Mouse (Mus musculus): ENCODE data around the gene Ctnna2. TPM values are rescaled to one million over a fixed set of nuclear protein-coding genes. Genes with fewer than 3 reads are reported as not detected.

Gene Ctnna2
- total RNA-seq, 2 experiments from 2014 or later = 121 to 127 TPM

DNA sequence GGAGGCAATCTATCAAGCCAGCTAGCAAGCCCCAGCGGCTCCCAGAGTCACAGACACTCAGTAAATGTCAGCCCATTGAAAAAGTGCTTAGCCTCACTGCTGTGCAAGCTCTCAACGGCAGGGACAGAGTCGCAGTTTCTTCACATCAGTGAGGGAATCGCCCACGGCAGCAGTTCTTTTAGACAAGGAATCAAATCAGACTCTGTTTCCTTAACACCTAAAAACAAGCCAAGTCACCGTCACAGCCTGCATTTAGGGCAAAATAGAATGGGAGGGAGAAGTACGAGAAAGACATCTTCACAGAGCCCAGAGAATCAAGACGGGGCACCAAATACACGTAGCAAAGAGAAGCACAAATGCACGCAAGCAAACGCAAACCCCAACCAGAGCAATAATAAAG is 535.6 kb downstream of the Ctnna2 start:
- DNase-seq (ENCODE audit: low spot score in 2 of 2) = no peak

DNA sequence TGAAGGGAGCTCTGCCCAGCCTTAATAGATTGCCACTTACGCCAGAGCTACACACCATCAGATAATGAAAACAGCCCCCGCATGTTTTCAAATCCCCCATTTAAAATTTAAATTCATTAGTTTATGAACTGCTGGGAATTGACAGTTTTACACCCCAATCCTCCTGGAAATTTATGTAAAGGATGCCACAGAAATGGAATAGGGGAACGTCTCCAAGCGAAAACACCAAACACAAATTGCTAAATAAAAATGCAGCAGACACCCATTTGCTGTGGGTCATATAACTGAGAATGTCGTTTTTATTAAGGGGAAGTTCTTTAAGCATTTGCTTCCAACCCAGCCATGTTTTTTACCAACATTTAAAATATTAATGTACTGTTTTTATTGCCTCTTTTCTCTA is 538.4 kb downstream of the Ctnna2 start:
- no peak for DNase-seq (ENCODE audit: low spot score in 2 of 2)

GRCm38 (mm10) chr6:77430381-77430780 is 549.1 kb downstream of the Ctnna2 start:
- DNase-seq (ENCODE audit: low spot score in 2 of 2) = no peak

GRCm38 (mm10) chr6:77425746-77426145 is 553.8 kb downstream of the Ctnna2 start:
- peak in 1 of 2 experiments; percentile 67 for DNase-seq (ENCODE audit: low spot score in 2 of 2)

- DNase-seq (ENCODE audit: low spot score in 2 of 2) = no peak
Measured at GRCm38 (mm10) chr6:77424826-77425225, 554.7 kb downstream of the Ctnna2 start.

- no peak for DNase-seq (ENCODE audit: low spot score in 2 of 2)
Measured at GRCm38 (mm10) chr6:77421564-77422139, 557.8 kb downstream of the Ctnna2 start.

DNA sequence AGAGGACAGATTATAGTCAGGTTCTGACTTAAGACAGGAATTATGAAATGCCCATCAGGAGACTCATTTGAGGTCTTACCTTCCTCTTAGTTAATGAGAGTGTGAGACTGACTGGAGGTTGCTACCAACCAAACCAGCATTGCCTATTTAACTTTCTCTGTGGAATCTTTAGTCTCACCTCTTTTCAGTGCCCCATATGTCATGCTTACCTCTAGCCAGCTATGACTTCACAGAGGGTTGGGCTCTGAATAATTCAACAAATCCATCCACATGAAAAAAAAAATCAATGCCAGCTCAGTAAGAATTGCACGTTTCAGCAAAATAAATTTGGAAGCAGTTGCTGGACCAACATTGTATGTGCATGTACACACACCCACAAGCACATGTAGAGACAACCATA is 562.5 kb downstream of the Ctnna2 start:
- DNase-seq (ENCODE audit: low spot score in 2 of 2) = no peak

DNA sequence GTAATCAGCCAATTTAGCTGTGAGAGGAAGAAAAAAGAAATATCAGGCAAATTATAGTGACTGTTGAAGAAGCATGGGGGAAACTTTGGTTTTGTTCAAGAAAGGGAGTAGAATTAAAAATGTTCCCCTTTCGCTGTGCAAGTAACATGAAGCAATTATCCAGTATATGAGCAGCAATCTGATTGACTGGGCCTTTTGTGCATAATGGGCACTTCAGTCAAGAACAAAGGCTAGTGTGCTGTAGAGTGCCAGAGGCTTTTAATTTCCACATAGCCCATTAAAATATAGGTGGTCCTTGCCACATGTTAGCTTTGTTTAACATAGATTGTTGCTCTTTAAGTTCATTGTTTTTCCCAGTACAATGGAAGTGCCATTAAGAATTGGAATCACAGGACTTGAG is 566.0 kb downstream of the Ctnna2 start:
- DNase-seq (ENCODE audit: low spot score in 2 of 2) = no peak

DNA sequence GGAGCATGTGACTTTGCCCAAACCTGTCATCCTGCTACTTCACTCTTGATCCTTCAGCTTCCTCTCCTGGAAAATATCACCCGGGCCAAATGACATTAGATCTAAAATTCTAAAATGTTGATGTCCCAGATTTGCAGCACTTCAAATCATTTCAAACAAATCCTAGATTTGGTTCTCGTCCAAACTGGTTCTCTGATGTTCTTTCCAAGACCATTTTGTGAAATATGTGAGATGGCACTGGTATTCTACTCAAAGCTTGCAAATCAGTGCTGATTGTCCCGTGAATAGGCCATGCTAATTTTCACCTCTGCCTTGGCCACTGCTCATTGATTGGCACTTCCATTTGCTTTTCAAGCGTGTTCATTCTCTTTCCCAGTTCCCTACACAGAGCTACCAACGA is 571.0 kb downstream of the Ctnna2 start:
- peak in 1 of 2 experiments; percentile 39 for DNase-seq (ENCODE audit: low spot score in 2 of 2)

DNA sequence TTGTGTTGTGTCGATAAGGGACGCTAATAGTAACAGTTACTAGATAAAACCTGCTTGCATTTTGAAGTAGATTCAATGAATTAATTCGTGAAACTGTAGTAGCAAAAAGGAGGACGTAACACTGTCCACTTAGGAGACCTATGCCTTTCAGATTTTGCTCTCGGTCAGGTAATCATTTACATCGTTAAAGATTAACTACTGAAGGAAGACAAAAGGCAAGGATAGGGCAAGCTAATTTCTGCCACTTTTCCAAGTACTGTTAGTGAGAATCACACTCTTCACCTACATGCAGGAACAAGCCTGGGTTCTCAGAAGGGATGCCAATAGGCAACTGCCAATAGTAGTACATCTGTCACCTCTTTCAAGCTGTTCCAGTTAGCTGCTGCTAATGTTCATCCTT is 578.7 kb downstream of the Ctnna2 start:
- no peak for DNase-seq (ENCODE audit: low spot score in 2 of 2)

GRCm38 (mm10) chr6:77391663-77392062 is 587.8 kb downstream of the Ctnna2 start:
- no peak for DNase-seq (ENCODE audit: low spot score in 2 of 2)

DNA sequence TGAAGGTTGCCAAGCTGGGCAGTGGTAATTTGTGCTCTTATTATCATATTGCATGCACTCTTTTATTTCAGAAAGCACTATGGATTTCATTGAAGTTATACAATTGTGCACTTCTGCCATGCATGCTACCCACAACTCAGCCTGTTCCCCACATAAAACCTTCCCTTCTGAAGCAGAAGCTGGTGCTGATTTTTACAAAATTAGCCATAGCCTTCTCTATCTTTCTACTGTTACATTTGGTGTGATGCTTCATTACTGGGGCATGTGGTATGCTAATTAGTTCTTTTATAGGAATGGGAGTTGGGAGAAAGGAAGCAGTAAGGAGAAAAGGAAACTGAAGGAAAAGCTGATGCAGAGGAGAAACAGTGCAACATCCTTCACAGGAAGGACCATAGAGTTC is 598.2 kb downstream of the Ctnna2 start:
- no peak for DNase-seq (ENCODE audit: low spot score in 2 of 2)

DNA sequence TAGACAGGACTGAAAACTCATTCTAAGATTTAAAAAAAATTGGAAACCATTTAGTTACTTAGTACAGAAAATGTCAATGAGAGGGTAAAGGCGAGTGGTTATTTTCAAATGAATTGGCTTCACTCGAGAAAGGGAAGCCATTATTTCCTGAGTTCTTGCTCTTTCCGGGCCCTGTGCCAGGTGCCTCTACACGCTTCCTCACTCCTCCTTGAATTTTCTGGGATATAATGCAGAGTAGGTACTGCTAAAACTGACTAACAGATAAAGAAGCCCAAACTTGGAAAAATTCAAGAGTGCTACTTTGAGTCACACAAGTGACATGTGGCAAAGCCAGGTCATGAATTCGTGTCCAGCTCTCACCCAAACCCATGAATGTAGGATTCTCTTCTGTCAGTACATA is 606.4 kb downstream of the Ctnna2 start:
- no peak for DNase-seq (ENCODE audit: low spot score in 2 of 2)

DNA sequence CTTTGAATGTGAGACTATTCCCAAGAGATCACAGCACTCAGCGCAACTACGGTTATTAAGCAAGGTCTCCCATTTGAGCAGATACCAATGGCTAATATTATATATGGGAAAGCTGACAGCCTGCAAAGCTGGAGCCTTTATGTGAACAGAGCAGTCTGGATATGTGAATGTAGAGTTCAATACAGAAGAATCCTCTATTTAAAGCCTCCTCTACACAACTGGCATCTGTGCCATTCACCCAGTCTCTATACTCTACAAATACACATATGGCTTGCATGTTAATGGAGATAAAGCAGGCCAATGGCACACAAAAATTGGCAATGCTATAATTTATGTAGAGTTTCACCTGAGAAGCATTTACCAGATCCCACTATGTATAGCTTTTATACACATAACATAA is 608.4 kb downstream of the Ctnna2 start:
- no peak for DNase-seq (ENCODE audit: low spot score in 2 of 2)

- DNase-seq (ENCODE audit: low spot score in 2 of 2) = no peak
Measured at GRCm38 (mm10) chr6:77358471-77358837, 621.0 kb downstream of the Ctnna2 start.

DNA sequence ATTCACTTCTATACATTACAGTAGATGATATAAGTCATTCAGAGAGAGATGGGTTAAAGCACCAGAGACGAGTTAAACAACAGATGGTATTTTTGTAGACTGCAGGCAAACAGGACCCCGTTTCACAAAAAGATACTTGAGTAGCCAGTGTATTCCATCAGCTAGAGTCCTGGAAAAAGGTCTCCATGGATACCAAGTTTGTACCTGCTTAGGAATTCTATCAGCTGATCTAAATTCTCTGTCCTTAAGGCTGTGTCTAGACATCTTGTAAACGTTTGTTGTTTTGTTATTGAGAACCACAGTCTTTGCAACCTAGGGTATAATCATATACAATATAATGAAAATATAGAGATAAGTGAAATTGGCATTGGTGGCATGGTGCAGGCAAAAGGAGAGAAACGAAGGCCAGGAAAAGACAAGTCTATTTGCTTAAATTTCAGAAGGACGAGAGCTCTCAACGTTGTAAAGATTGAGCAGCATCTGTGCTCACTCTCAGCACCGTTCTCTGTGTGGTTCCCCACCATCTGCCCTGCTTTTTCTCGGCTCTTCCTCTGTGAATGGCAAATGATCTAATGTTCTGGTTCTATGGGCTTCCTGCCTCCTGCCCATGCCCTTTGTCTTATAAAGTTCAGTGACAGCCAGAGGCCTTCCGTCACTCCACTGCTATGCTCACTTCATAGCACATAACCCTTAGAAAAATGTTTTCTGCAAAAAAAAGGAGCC is 621.6 kb downstream of the Ctnna2 start:
- DNase-seq (ENCODE audit: low spot score in 2 of 2) = peak; percentile 64 to 79

DNA sequence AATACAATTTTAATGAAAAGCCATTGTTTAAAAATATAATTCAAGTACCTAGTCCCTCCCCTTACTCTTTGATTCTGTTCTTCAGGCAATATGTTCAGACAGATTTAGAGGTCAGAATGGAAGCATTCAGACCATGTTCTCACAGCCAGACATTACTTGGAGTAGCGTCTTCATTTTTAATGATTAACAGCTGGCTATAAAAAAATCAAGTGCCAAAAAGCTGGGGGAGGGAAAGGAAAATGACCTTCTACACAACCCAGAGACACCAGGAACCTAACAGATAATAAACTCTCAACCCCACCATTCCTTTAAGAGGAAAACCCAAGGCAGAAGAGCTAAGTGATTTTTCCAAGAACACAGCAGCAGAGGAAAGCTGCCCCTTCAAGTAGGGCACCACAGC is 624.7 kb downstream of the Ctnna2 start:
- no peak for DNase-seq (ENCODE audit: low spot score in 2 of 2)

DNA sequence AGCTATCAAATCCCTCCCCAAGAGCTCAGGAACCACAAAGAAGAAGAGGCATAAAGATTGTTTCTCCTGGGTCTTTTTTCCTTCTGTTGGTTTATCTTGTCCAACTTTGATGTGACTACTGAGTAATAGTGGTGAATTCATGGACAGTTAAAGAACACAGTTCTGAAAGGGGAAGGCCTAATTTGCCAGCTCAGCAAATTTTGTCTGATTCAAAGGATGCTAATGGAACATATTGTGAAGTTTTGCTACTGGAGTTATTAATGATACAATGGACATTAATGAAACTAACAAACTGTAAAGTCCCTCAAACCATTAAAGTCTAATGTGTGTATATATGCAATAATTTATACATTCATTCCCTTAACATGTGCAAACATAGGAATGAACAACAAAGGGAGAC is 635.7 kb downstream of the Ctnna2 start:
- DNase-seq (ENCODE audit: low spot score in 2 of 2) = no peak

GRCm38 (mm10) chr6:77335537-77335936 is 644.0 kb downstream of the Ctnna2 start:
- DNase-seq (ENCODE audit: low spot score in 2 of 2) = no peak

DNA sequence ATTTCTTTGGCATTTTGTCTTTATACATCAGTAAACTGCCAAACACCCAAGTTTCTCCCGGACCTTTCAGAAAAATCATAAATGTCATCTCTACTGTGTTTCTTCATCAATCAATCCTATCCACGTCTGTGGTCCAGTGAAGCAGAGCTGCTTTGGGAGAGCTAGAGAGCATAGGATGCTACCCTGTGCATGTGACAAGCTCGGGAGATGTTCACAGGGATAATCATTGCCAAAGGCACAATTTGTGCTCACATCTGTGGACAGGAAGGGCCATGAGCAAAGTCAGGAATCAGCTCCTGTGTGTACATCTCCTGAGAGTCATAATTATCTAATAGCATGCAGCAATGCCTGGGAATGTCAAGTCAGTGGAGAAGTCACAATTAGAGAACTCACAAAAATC is 654.8 kb downstream of the Ctnna2 start:
- DNase-seq (ENCODE audit: low spot score in 2 of 2) = no peak

- no peak for DNase-seq (ENCODE audit: low spot score in 2 of 2)
Measured at GRCm38 (mm10) chr6:77324327-77324726, 655.2 kb downstream of the Ctnna2 start.

- no peak for DNase-seq (ENCODE audit: low spot score in 2 of 2)
Measured at GRCm38 (mm10) chr6:77306796-77307195, 672.7 kb downstream of the Ctnna2 start.

- peak in 1 of 2 experiments; percentile 27 for DNase-seq (ENCODE audit: low spot score in 2 of 2)
Measured at GRCm38 (mm10) chr6:77301305-77301704, 678.2 kb downstream of the Ctnna2 start.
